Mouse (Mus musculus): ENCODE results near the gene Zfp266.
"Not testable (repeated sequence)": the region's sequence is repeated elsewhere in the genome, so short reads cannot be mapped to it uniquely, and the experiment has no call there.

Zfp266 gene

GRCm38 (mm10) chr9:20521306-20521957 lies at the start of gene Zfp266:
Gene Zfp266 (minus strand): TSS chr9:20521417.
- peak; percentile 92 to 93 for DNase-seq (ENCODE audit: low spot score in 2 of 2)

GRCm38 (mm10) chr9:20565326-20566030 lies 44.3 kb upstream of the Zfp266 start:
- DNase-seq (ENCODE audit: low spot score in 2 of 2) = not testable (repeated sequence)

GRCm38 (mm10) chr9:20562177-20562576 lies 41.0 kb upstream of the Zfp266 start:
- DNase-seq (ENCODE audit: low spot score in 2 of 2) = peak in 1 of 2 experiments; percentile 34

- DNase-seq (ENCODE audit: low spot score in 2 of 2) = no peak
Observed at GRCm38 (mm10) chr9:20552698-20553097, 31.5 kb upstream of the Zfp266 start.

- DNase-seq (ENCODE audit: low spot score in 2 of 2) = no peak
Observed at GRCm38 (mm10) chr9:20551781-20552275, 30.6 kb upstream of the Zfp266 start.

- no peak for DNase-seq (ENCODE audit: low spot score in 2 of 2)
Observed at GRCm38 (mm10) chr9:20545151-20545550, 23.9 kb upstream of the Zfp266 start.

- peak; percentile 53 to 77 for DNase-seq (ENCODE audit: low spot score in 2 of 2)
Observed at GRCm38 (mm10) chr9:20544070-20544821, 23.0 kb upstream of the Zfp266 start.

- DNase-seq (ENCODE audit: low spot score in 2 of 2) = no peak
Observed at GRCm38 (mm10) chr9:20543496-20543895, 22.3 kb upstream of the Zfp266 start.

GRCm38 (mm10) chr9:20536598-20536997 lies 15.4 kb upstream of the Zfp266 start:
- no peak for DNase-seq (ENCODE audit: low spot score in 2 of 2)

- DNase-seq (ENCODE audit: low spot score in 2 of 2) = no peak
Observed at GRCm38 (mm10) chr9:20534326-20534926, 13.2 kb upstream of the Zfp266 start.

GRCm38 (mm10) chr9:20520531-20521210 lies 546 bp downstream of the Zfp266 start:
- DNase-seq (ENCODE audit: low spot score in 2 of 2) = no peak

- DNase-seq (ENCODE audit: low spot score in 2 of 2) = no peak
Observed at GRCm38 (mm10) chr9:20519949-20520348, 1.3 kb downstream of the Zfp266 start.

- no peak for DNase-seq (ENCODE audit: low spot score in 2 of 2)
Observed at GRCm38 (mm10) chr9:20518708-20519107, 2.5 kb downstream of the Zfp266 start.

GRCm38 (mm10) chr9:20517727-20518126 lies 3.5 kb downstream of the Zfp266 start:
- no peak for DNase-seq (ENCODE audit: low spot score in 2 of 2)

- DNase-seq (ENCODE audit: low spot score in 2 of 2) = no peak
Observed at GRCm38 (mm10) chr9:20514016-20514415, 7.2 kb downstream of the Zfp266 start.

- DNase-seq (ENCODE audit: low spot score in 2 of 2) = no peak
Observed at GRCm38 (mm10) chr9:20512714-20513113, 8.5 kb downstream of the Zfp266 start.

GRCm38 (mm10) chr9:20511645-20512044 lies 9.6 kb downstream of the Zfp266 start:
- no peak for DNase-seq (ENCODE audit: low spot score in 2 of 2)

- DNase-seq (ENCODE audit: low spot score in 2 of 2) = no peak
Observed at GRCm38 (mm10) chr9:20510346-20510745, 10.9 kb downstream of the Zfp266 start.

GRCm38 (mm10) chr9:20509676-20510075 lies 11.5 kb downstream of the Zfp266 start:
- no peak for DNase-seq (ENCODE audit: low spot score in 2 of 2)

- no peak for DNase-seq (ENCODE audit: low spot score in 2 of 2)
Observed at GRCm38 (mm10) chr9:20504801-20505200, 16.4 kb downstream of the Zfp266 start.

GRCm38 (mm10) chr9:20493281-20493680 lies 27.9 kb downstream of the Zfp266 start:
- no peak for DNase-seq (ENCODE audit: low spot score in 2 of 2)

Measured in spleen, postnatal 10 days (tissue).